Mouse (Mus musculus) testis, adult 2 months (tissue): ENCODE results near the gene Snx25.

Experiments
- CTCF ChIP-seq: fragments of 200-500 bp; IDR thresholded peaks from 2 replicates; pipeline ENCODE4 v1.5.1; 2012; ENCODE audit warnings: low read depth, mild to moderate bottlenecking, inconsistent platforms, low read length, moderate library complexity; ENCODE audit not compliant: control insufficient read depth, insufficient read depth, insufficient replicate concordance
- POLR2A ChIP-seq: fragments of 200-500 bp; IDR thresholded peaks from 2 replicates; pipeline ENCODE4 v1.6.1; 2012; ENCODE audit warnings: low read depth, mild to moderate bottlenecking, inconsistent platforms, low read length, moderate library complexity; ENCODE audit not compliant: control insufficient read depth

DNA sequence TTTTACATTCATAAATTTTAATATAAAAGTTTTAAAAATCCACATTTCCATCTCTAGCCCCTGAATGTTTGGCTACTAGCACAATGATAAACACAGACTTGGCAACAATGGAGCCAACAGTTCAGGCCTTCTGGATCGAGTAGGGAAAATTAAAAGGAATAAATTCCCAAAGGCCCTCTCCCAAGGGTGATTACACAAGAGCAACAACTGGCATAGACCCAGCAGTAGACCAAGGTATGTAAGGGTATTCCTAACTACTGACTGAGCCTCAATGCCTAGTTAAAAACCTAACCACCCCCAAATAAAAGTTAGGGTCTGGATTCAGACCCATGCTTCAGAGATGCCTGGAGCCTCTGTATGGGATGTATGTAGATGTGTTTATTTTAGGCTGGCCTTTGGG is 112.3 kb downstream of the Snx25 start:
- TF ChIP-seq POLR2A: no peak
- no peak for TF ChIP-seq CTCF
